Mouse (Mus musculus) testis, adult 2 months (tissue): Measurements from ENCODE around the gene Fkbp4.

Experiments used
- CTCF ChIP-seq: fragments of 200-500 bp; IDR thresholded peaks from 2 replicates; pipeline ENCODE4 v1.5.1; 2012; ENCODE audit warnings: low read depth, mild to moderate bottlenecking, inconsistent platforms, low read length, moderate library complexity; ENCODE audit not compliant: control insufficient read depth, insufficient read depth, insufficient replicate concordance
- POLR2A ChIP-seq: fragments of 200-500 bp; IDR thresholded peaks from 2 replicates; pipeline ENCODE4 v1.6.1; 2012; ENCODE audit warnings: low read depth, mild to moderate bottlenecking, inconsistent platforms, low read length, moderate library complexity; ENCODE audit not compliant: control insufficient read depth

GRCm38 (mm10) chr6:128447063-128447462, 8.6 kb upstream of the Fkbp4 start:
- no peak for TF ChIP-seq POLR2A
- TF ChIP-seq CTCF = no peak
